Mouse (Mus musculus) gastrocnemius, postnatal 36 days (tissue): ENCODE data around the gene Mettl16. TPM values are rescaled to one million over a fixed set of nuclear protein-coding genes. Genes with fewer than 3 reads are reported as not detected.

Experiments
- DNase-seq, 2 experiments: peaks; one replicate each; pipeline ENCODE4 v3.0.0; 2022
- intact Hi-C: fragments of 180-260 bp; cut with DNase I; formaldehyde crosslinking; loops from one replicate; pipeline ENCODE4 v1.15.1; 2025
- microRNA-seq, 2 experiments: library from miRNA; unstranded; fragments of <30 nt; microRNA quantifications; one replicate each; pipeline ENCODE4 v1.2.0; 2021
- total RNA-seq, 2 experiments: library from RNA; stranded (reverse); gene quantifications; 2 replicates each; pipeline ENCODE4 v1.2.3; 2021

Mettl16 gene
- total RNA-seq, 2 experiments from 2014 or later: 8.5 to 10.3 TPM

- intact Hi-C loops: no loop called here
- peak in 1 of 2 experiments; percentile 11 for DNase-seq
These were observed 104.0 kb downstream of the Mettl16 start for GRCm38 (mm10) chr11:74874630-74875029.

- intact Hi-C loops: no loop called here
- DNase-seq: peak in 1 of 2 experiments; percentile 33
These were observed 106.2 kb downstream of the Mettl16 start for GRCm38 (mm10) chr11:74876801-74877200.

Small RNAs within 50 kb of the gene (microRNA-seq; reads per million reads assigned to microRNA genes)
- 0 reads per million in 2 experiments for gene Mir6926

Other genes with a start within 250 kb of the Mettl16 start
- 10 to 100 TPM in 1 of 2 experiments, 1 to 10 TPM in 1; 9.7 to 12.4 TPM for gene Rap1gap2, start 159.9 kb upstream of the Mettl16 start, total RNA-seq
- under 1 TPM; 0.05 to 0.10 TPM for gene Ccdc92b, start 151.2 kb upstream of the Mettl16 start, total RNA-seq
- gene Cluh, start 121.3 kb upstream of the Mettl16 start, total RNA-seq: 10 to 100 TPM; 88.1 to 96.6 TPM
- 100 to 1,000 TPM; 108 to 109 TPM for gene Pafah1b1, start 46.2 kb upstream of the Mettl16 start, total RNA-seq
- gene Mnt, start 60.1 kb downstream of the Mettl16 start, total RNA-seq: 1 to 10 TPM; 6.4 to 7.1 TPM
- 1 to 10 TPM; 1.4 to 1.9 TPM for gene Sgsm2, start 126.2 kb downstream of the Mettl16 start, total RNA-seq
- 10 to 100 TPM; 16.8 to 25.2 TPM for gene Tsr1, start 127.2 kb downstream of the Mettl16 start, total RNA-seq
- 10 to 100 TPM in 1 of 2 experiments, 1 to 10 TPM in 1; 8.4 to 11.4 TPM for gene Smg6, start 155.0 kb downstream of the Mettl16 start, total RNA-seq
- 10 to 100 TPM; 18.6 to 18.9 TPM for gene Srr, start 155.1 kb downstream of the Mettl16 start, total RNA-seq